Mouse (Mus musculus) heart, adult 8-10 months (tissue): ENCODE data around the gene Hint1. TPM values are rescaled to one million over a fixed set of nuclear protein-coding genes. Genes with fewer than 3 reads are reported as not detected.
"Not testable (repeated sequence)": the region's sequence is repeated elsewhere in the genome, so short reads cannot be mapped to it uniquely, and the experiment has no call there.

Experiments
- DNase-seq: peaks from one replicate; pipeline ENCODE4 v3.0.0; 2022; ENCODE audit warnings: low spot score
- total RNA-seq, 4 experiments: library from RNA; stranded (reverse); gene quantifications; 2 replicates each; pipeline ENCODE4 v1.2.4; 2022

Gene Hint1
- total RNA-seq, 4 experiments from 2014 or later = 213 to 341 (median 275) TPM

DNA sequence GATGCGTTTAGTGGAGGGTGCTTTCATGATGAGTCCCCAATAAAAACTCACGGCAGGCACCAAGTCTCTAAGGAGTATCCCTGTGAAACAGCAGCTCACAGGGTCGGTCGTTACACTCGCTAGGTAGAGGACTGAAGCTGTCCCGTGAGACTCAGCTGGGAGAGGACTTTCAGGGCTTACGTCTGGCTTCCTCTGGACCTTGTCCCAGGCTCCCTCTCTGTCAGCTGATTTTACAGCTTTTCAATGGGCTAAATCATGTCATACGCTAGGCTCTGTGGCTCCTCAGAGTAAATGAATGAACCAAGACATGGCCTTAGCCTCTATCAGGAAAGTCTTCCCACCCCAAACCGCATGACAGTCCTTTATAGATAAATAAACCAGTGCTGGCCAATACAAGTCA lies 28.4 kb downstream of the Hint1 start:
- DNase-seq = no peak

DNA sequence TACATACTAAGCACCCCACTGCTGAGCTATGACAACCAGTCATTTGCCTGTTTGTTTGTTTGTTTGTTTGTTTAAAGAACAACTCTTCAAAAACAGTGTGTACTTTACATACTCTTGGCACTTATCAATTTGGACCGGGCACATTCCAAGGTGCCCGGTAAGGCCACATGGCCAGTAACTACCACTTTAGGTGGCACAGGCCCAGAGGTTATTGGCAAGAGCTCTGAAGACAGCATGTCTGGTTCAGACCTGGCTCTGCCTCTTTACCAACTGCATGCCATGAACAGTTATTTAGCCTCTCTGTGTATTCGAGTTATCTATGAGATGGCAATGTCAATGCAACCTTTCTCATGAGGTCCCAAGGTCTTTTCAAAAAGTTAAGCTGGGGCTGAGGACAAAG lies 30.5 kb downstream of the Hint1 start:
- not testable (repeated sequence) for DNase-seq

- no peak for DNase-seq
These were observed 31.3 kb downstream of the Hint1 start for GRCm38 (mm10) chr11:54897470-54897869.

DNA sequence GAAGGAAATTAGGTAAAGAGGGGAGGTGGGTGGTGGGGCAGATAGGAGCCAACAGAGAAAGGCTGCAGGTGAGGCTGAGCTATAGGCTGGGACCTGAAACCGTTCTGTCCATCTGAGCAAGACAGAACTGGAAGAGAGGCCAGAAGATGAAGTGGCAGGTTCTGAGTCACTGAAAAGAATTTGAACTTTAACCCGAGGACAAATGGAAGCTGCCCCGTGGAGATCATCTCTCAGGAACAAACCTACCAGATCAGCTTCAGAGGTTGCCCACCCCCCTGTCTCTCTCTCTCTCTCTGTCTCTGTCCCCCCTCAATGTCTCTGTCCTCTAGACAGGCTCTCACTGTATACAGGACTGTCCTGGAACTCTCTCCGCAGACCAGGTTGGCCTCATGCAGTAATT lies 33.5 kb downstream of the Hint1 start:
- no peak for DNase-seq

- DNase-seq = peak; percentile 87
These were observed 36.4 kb downstream of the Hint1 start, which contains the start of gene Gpx3 for GRCm38 (mm10) chr11:54902333-54903323. Gpx3 (plus strand) TSS chr11:54902453.

GRCm38 (mm10) chr11:54903339-54903738 lies 37.2 kb downstream of the Hint1 start:
- no peak for DNase-seq

DNA sequence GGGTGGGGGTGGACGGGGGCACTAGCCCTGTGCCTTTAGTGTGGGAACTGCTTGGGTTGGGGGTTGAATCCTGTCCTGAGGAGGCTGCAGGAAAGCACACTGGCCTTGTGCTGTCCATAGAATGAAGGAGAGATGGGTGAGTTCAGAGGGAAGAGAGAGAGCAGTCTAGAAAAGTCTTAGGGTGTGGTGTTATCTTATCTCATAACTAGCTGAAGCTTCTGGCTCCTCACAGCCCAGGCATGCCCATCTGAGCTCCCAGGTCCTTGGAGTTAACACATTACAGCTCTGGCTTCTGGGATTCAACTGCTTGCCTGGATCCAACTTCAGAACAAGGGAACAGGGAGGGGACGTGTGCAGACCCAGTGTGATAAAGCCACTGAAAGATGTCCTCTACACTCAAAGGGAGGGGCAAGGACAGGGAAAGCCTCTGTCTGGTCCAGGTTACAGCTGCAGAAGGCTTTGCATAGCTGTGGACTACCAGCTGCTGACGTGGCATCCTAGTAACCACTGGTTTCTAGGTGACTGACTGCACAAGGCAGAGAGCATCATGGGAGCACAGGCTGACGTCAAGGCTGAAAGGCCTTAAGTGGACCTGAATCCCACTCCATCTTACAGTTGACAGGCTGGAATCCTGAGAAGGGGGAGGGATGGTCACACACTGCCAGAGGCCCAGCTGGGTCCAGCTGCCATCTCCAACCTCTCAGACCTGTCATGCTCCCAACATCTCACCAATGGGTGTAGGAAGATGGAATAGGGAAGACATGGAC lies 37.9 kb downstream of the Hint1 start:
- peak; percentile 57 for DNase-seq

DNA sequence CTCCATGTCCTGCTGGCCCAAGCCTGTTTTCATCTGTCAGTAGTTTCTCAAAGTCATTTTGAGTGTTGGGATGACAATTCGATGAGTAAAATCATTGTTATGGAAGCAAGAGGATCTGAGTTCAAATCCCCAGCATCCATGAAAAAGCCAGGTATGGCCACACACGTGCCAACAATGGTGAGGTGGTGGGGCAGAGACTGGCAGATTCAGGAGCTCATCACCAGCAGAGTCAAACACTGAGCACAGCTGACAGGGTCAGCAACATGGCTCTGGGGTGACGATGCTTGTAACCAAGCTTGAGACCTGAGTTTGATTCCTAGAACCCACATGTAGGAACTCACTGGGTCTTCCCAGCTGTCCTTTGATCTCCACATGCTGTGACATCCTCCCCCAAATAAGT lies 38.9 kb downstream of the Hint1 start:
- no peak for DNase-seq

GRCm38 (mm10) chr11:54905931-54906330 lies 39.7 kb downstream of the Hint1 start:
- peak; percentile 33 for DNase-seq

DNA sequence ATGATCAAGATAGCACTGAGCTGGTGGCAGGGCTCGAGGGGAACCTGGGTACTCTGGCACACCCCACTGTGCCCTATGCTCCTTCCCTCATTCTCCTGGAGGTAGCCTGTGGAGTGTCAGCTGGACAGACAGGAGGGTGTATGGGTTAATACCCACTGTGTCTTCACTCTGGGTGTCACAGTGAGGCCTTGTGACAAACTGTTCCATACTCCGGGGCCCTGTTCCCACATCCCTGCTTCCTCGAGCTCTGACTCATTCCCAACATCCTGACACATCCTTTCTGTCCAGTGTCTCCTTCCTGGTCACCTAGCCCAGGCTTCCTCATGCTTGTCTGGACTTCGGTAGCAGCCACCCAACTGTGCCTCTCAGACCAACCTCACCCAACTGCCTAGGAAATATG lies 40.3 kb downstream of the Hint1 start:
- DNase-seq = no peak

DNA sequence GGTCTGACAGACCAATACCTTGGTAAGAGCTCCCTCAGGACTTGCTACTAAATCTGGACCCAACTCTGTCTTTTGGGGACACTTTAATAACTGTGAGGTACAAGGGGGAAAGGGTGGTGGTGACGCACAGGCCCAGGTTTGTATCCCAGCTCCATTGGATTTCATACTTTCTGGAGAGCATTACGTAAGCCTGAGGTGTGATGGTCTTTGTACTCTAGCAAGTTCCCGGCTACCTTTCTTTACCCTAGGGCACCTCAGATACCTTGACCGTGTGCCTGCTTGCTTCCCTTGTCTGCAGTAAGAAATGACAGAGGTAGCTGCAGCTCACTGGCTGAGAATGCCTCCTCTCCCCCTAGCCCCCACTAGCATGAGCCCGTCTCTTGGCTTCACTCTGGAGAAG lies 41.1 kb downstream of the Hint1 start:
- DNase-seq = no peak

DNA sequence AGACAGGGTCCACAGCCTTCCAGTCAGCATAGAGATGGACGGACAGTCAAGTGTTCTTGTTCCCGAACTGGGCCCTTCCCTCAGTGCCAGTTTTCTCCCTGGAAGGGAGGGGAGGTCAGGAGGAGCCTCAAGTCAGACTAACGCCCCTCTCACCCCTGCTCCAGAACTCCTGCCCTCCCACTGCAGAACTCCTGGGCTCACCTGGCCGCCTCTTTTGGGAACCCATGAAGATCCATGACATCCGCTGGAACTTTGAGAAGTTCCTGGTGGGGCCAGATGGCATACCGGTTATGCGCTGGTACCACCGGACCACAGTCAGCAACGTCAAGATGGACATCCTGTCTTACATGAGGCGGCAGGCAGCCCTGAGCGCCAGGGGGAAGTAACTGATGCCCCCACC lies 43.1 kb downstream of the Hint1 start:
- DNase-seq = no peak

GRCm38 (mm10) chr11:54910081-54910665 lies 44.0 kb downstream of the Hint1 start:
- DNase-seq = no peak

DNA sequence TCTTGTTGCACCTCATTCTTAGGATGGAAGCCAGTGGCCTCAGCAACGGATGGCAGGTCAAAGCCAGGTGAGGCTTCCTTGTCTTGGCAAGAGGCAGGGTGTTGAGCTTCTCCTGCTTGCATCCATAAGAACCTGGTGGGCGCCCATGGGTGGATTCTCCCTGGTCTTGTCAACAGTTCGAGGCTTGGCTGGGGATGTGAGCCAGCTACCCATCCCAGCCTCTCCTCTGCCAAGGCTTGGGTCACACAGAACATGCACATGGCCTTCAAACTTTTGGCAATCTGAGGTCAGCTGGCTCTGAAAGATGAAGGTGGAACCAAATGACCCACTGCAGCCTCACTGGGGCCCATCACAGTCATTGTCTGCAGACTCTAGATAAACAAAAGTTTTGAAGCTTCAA lies 45.0 kb downstream of the Hint1 start:
- no peak for DNase-seq

DNA sequence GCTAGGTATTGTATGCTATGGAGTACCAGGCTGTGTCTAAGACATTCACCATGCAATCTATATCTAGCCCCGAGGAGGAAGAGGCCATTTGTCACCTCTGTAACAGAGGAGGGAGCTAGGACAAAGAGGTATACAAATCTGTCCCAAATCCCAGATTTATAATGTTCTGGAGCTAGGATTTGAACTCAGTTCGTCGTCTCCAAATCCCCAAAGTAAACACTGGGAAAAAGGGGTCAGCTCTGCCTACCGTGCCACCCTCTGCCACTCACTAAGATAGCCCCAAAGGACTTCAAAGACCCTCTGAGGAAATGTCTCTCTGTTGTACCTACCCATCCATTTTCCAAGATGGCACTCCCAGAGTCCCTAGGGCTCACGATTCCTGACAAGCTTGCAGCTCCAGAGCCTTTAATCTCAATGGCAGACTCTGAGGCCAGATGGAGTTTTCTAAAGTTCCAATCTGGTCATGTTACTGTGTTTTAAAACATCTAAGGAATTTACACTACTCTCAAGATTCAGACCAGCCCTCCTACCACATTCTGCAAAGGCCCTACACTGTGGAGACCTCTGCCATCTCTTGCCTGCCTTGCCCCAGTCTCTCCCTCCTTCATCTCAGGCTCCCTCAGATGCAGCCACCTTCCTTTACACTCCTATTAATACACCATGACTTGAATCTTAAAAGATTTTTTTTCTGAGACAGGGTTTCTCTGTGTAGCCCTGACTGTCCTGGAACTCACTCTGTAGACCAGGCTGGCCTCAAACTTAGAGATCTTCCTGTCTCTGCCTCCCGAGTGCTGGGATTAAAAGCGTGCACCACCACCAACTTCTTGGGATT lies 45.7 kb downstream of the Hint1 start:
- DNase-seq = no peak

DNA sequence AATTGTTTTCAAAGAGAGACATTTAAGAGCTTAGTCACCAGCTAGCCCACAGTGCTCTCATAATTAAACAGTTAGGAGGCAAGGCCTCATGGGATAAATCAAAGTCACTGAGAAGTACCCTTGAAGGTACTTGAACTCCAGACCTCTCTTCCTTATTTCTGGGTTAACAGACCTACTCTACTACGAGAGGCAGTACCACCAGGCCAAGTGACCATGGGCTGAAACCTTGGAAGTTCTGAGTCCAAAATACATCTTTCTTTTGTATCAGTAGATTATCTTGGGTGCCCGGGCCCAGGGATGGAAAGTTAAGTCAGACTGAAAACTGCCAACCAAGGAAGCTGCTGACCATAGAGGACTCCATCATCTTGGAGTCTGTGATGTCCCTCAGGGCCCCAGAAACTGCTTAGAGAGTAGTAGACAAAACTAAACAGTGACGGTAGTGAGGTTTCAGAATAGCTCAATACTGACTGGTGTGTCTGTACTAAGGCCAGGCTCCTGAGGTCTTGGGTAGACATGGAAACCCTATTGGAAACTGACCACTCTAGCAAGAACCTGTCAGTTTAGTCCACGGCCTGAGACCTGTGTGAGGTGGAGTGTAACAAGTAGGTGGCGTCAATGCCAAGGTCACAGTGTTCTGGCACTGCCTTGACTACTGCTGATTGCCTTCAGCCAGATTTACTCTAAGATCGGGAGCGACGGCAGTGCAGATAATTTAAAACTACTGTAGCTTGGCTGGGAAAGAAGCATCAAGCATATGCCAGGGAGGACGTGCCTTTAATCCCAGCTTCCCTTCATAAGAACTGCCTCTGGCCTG lies 46.5 kb downstream of the Hint1 start:
- no peak for DNase-seq

- DNase-seq = peak; percentile 41
These were observed 47.7 kb downstream of the Hint1 start for GRCm38 (mm10) chr11:54913841-54914240.

GRCm38 (mm10) chr11:54917461-54917860 lies 51.3 kb downstream of the Hint1 start:
- DNase-seq = no peak

DNA sequence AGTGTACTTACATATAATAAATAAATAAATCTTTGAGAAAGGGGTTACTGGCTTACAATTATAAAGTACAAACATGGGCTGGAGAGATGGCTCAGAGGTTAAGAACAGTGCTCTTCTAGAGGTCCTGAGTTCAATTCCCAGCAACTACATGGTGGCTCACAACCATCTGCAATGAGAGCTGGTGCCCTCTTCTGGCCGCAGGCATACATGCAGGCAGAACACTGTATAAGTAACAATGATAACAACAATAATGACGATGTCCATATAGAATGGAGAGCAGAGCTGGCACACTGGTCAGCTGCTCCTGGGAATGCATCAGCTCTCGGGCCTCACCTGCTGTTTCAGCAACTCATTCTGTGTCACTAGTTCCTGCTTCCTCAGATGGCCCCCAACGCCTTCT lies 52.1 kb downstream of the Hint1 start:
- DNase-seq = no peak
